Mouse (Mus musculus): Measurements from ENCODE around the gene Rps24. TPM values are rescaled to one million over a fixed set of nuclear protein-coding genes. Genes with fewer than 3 reads are reported as not detected.

The Rps24 gene
- polyA plus RNA-seq, 1 experiment from 2014 or later: 899 TPM

- no peak for ATAC-seq (ENCODE audit: low FRiP score)
- H3K36me3 ChIP-seq: no peaks in the 10 kb centered on the region
- H3K4me1 ChIP-seq: peaks cover 12% of the 10 kb centered on the region
- no peak overlapping the region for H3K27ac ChIP-seq
- no peak overlapping the region for H3K4me3 ChIP-seq
- WGBS: 61% methylated on average over 8 of the region's 8 CpGs
- H3K9ac ChIP-seq: no peak overlapping the region
- H3K4me2 ChIP-seq (replicated peaks): no peak overlapping the region
- no peaks in the 10 kb centered on the region for H3K27me3 ChIP-seq
- H3K9me3 ChIP-seq (replicated peaks): no peaks in the 10 kb centered on the region
These were observed 34.7 kb downstream of the Rps24 start for GRCm38 (mm10) chr14:24521597-24521996.

GRCm38 (mm10) chr14:24525137-24525536 is 38.2 kb downstream of the Rps24 start:
- no peak overlapping the region for H3K4me3 ChIP-seq
- ATAC-seq (ENCODE audit: low FRiP score): no peak
- no peak overlapping the region for H3K27ac ChIP-seq
- 59% methylated on average over 3 of the region's 3 CpGs for WGBS
- H3K36me3 ChIP-seq: no peaks in the 10 kb centered on the region
- H3K9me3 ChIP-seq (replicated peaks): no peaks in the 10 kb centered on the region
- H3K27me3 ChIP-seq: no peaks in the 10 kb centered on the region
- H3K9ac ChIP-seq: no peak overlapping the region
- no peak overlapping the region for H3K4me2 ChIP-seq (replicated peaks)
- H3K4me1 ChIP-seq: peaks cover 23% of the 10 kb centered on the region

- Histone ChIP-seq H3K36me3 (no peaks in the 10 kb centered on the region), H3K4me2 (replicated peaks) (no peak overlapping the region), H3K9me3 (replicated peaks) (no peaks in the 10 kb centered on the region), H3K27me3 (no peaks in the 10 kb centered on the region), H3K27ac (peak overlapping the region; percentile 31; the same call in 1 of the 2 replicates), H3K4me3 (no peak overlapping the region), H3K9ac (no peak overlapping the region), H3K4me1 (peaks cover 30% of the 10 kb centered on the region)
- whole genome bisulfite sequencing: 63% methylated on average over 10 of the region's 10 CpGs
- ATAC-seq (ENCODE audit: low FRiP score): no peak
These were observed 38.9 kb downstream of the Rps24 start for GRCm38 (mm10) chr14:24525677-24526415.

GRCm38 (mm10) chr14:24526440-24526839 is 39.5 kb downstream of the Rps24 start:
- no peak overlapping the region for H3K4me3 ChIP-seq
- H3K36me3 ChIP-seq: no peaks in the 10 kb centered on the region
- H3K4me1 ChIP-seq: peaks cover 31% of the 10 kb centered on the region
- no peak overlapping the region for H3K9ac ChIP-seq
- WGBS: 55% methylated on average over 10 of the region's 10 CpGs
- no peaks in the 10 kb centered on the region for H3K27me3 ChIP-seq
- ATAC-seq (ENCODE audit: low FRiP score): no peak
- H3K9me3 ChIP-seq (replicated peaks): no peaks in the 10 kb centered on the region
- H3K27ac ChIP-seq: peak overlapping the region; percentile 12; the same call in 1 of the 2 replicates
- no peak overlapping the region for H3K4me2 ChIP-seq (replicated peaks)

- no peaks in the 10 kb centered on the region for H3K9me3 ChIP-seq (replicated peaks)
- H3K4me1 ChIP-seq: peaks cover 58% of the 10 kb centered on the region
- no peak overlapping the region for H3K9ac ChIP-seq
- peak overlapping the region; percentile 6; the same call in 1 of the 2 replicates for H3K4me2 ChIP-seq (replicated peaks)
- no peak overlapping the region for H3K4me3 ChIP-seq
- H3K27me3 ChIP-seq: no peaks in the 10 kb centered on the region
- H3K27ac ChIP-seq: no peak overlapping the region
- WGBS: 2% methylated on average over 6 of the region's 6 CpGs
- peak; percentile 56 for ATAC-seq (ENCODE audit: low FRiP score)
- no peaks in the 10 kb centered on the region for H3K36me3 ChIP-seq
These were observed 43.3 kb downstream of the Rps24 start for GRCm38 (mm10) chr14:24530228-24530627.

GRCm38 (mm10) chr14:24534865-24535545 is 48.1 kb downstream of the Rps24 start:
- no peak overlapping the region for H3K9ac ChIP-seq
- no peaks in the 10 kb centered on the region for H3K36me3 ChIP-seq
- peak overlapping the region; percentile 74 for H3K27ac ChIP-seq
- H3K9me3 ChIP-seq (replicated peaks): no peaks in the 10 kb centered on the region
- no peak overlapping the region for H3K4me3 ChIP-seq
- 47% methylated on average over 9 of the region's 9 CpGs for WGBS
- ATAC-seq (ENCODE audit: low FRiP score): peak; percentile 42
- no peaks in the 10 kb centered on the region for H3K27me3 ChIP-seq
- H3K4me2 ChIP-seq (replicated peaks): no peak overlapping the region
- peaks cover 44% of the 10 kb centered on the region for H3K4me1 ChIP-seq

- H3K9ac ChIP-seq: no peak overlapping the region
- H3K4me3 ChIP-seq: no peak overlapping the region
- WGBS: 59% methylated on average over 4 of the region's 4 CpGs
- no peaks in the 10 kb centered on the region for H3K36me3 ChIP-seq
- no peak overlapping the region for H3K27ac ChIP-seq
- H3K9me3 ChIP-seq (replicated peaks): no peaks in the 10 kb centered on the region
- peaks cover 6% of the 10 kb centered on the region; the same call in 1 of the 2 replicates for H3K4me1 ChIP-seq
- no peak for ATAC-seq (ENCODE audit: low FRiP score)
- H3K27me3 ChIP-seq: no peaks in the 10 kb centered on the region
- no peak overlapping the region for H3K4me2 ChIP-seq (replicated peaks)
These were observed 56.0 kb downstream of the Rps24 start for GRCm38 (mm10) chr14:24542901-24543300.

GRCm38 (mm10) chr14:24544057-24544456 is 57.1 kb downstream of the Rps24 start:
- H3K4me3 ChIP-seq: no peak overlapping the region
- H3K4me1 ChIP-seq: peaks cover 6% of the 10 kb centered on the region; the same call in 1 of the 2 replicates
- 33% methylated on average over 2 of the region's 2 CpGs for WGBS
- H3K9me3 ChIP-seq (replicated peaks): no peaks in the 10 kb centered on the region
- no peaks in the 10 kb centered on the region for H3K36me3 ChIP-seq
- ATAC-seq (ENCODE audit: low FRiP score): no peak
- no peaks in the 10 kb centered on the region for H3K27me3 ChIP-seq
- no peak overlapping the region for H3K4me2 ChIP-seq (replicated peaks)
- H3K9ac ChIP-seq: no peak overlapping the region
- H3K27ac ChIP-seq: no peak overlapping the region

Other genes starting within 250 kb of the Rps24 start
- gene Dlg5, start 241.2 kb upstream of the Rps24 start, polyA plus RNA-seq (2016; fragmentation: Nextera tagmentation; extraction: Ambion mirVana): 21.8 and 23.6 TPM in 2 replicates
- gene E330034G19Rik, start 193.9 kb upstream of the Rps24 start, polyA plus RNA-seq (2016; fragmentation: Nextera tagmentation; extraction: Ambion mirVana): 0.17 TPM in 1 of 2 replicates, not detected in the other
- 20.3 and 22.2 TPM in 2 replicates for gene Polr3a, start 67 bp upstream of the Rps24 start, polyA plus RNA-seq (2016; fragmentation: Nextera tagmentation; extraction: Ambion mirVana)

Measured in hindbrain, embryonic 12.5 days (tissue).